Mouse (Mus musculus): ENCODE data around the gene Lrfn2. TPM values are rescaled to one million over a fixed set of nuclear protein-coding genes. Genes with fewer than 3 reads are reported as not detected.
A peak's percentile ranks its signal among the peaks of the same experiment; 100 is the strongest.

Lrfn2 gene
- total RNA-seq, 2 experiments from 2014 or later = not detected

DNA sequence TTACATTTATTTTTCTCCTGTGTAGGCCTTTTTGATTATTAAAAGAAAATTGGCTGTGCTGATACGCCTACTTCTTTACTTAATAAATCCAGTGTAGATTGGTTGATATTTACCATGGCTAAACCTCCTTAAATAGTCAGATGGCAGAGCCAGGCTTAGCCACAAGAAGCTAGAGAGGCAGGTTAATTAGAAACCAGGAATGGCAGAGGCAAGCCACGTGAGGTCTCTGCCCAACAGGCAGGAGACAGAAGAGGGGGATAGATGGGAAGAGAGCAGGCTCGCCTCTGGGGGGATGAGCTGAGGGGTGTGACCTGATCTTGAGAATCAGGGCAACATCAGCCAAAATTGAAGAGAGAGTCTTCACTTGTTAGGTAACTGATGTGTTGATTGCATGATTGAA, 30.5 kb downstream of the Lrfn2 start:
- ATAC-seq (replicated peaks; ENCODE audit: poor library complexity, severe bottlenecking) = no peak

DNA sequence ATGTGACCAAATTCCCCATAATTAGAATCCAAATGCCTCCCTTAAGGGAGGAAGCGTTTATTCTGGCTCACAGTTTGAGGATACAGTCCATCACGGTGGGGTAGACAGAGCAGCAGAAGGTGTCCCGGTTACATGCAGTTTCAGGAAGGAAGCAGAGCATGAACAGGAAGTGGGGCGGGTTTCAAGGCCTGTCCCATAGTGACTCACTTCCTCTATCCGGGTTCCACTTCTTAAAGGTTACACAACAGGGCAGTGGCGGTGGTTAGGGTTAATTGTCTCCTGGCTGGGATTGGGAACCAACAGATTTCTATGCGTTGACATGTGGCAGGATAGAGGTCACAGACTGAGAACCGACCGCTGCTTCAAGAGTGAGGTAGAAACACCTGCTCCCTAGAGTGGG, 31.6 kb downstream of the Lrfn2 start:
- peak; percentile 95 for ATAC-seq (replicated peaks; ENCODE audit: poor library complexity, severe bottlenecking)

DNA sequence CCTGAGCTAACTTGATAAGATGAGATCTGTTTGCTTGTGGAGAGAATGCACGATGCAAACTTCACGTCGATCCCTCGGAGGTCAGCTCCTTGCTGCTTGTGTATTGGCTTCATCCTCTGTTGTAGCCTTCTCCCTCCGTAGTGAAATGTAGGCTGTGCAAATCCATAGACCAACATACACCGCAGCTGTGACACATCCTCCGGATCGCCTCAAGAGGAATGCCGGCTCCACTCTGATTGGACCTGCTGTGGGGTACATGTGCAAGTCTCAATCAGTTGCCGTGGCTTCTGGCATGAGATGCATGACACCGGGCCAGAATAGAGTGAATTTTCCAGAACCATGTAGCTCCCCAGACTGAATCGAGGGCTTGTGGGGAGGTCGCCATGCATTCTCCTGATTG, 36.1 kb downstream of the Lrfn2 start:
- no peak for ATAC-seq (replicated peaks; ENCODE audit: poor library complexity, severe bottlenecking)

GRCm38 (mm10) chr17:48971296-48971695, 39.1 kb downstream of the Lrfn2 start:
- ATAC-seq (replicated peaks; ENCODE audit: poor library complexity, severe bottlenecking) = no peak

- no peak for ATAC-seq (replicated peaks; ENCODE audit: poor library complexity, severe bottlenecking)
These were observed 40.7 kb downstream of the Lrfn2 start for GRCm38 (mm10) chr17:48972866-48973265.

GRCm38 (mm10) chr17:48973394-48973793, 41.2 kb downstream of the Lrfn2 start:
- ATAC-seq (replicated peaks; ENCODE audit: poor library complexity, severe bottlenecking) = no peak

DNA sequence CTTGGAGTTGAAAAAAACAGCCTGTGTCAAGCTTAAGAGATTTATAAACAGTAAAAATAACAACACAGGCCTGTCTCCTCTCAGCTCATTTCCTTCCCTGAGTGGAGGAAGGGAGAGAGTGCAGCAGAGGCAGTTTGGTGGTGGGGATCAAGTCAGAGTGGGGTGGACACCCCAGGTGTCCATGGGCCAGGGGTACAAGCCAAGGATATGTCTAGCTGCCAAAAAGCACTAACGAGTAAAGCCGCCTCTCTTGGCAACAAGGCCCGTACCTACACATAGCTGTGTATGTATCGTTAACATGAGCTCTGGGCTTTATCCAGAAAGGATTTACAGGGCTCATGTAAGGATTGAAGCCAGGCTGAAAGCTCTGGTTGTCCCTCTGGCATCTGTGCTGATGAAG, 42.9 kb downstream of the Lrfn2 start:
- no peak for ATAC-seq (replicated peaks; ENCODE audit: poor library complexity, severe bottlenecking)

GRCm38 (mm10) chr17:48976611-48977022, 44.4 kb downstream of the Lrfn2 start:
- ATAC-seq (replicated peaks; ENCODE audit: poor library complexity, severe bottlenecking) = no peak

- no peak for ATAC-seq (replicated peaks; ENCODE audit: poor library complexity, severe bottlenecking)
These were observed 63.2 kb downstream of the Lrfn2 start for GRCm38 (mm10) chr17:48995256-48995993.

GRCm38 (mm10) chr17:48999463-49000227, 67.5 kb downstream of the Lrfn2 start:
- no peak for ATAC-seq (replicated peaks; ENCODE audit: poor library complexity, severe bottlenecking)

GRCm38 (mm10) chr17:49009384-49010073, 77.3 kb downstream of the Lrfn2 start:
- ATAC-seq (replicated peaks; ENCODE audit: poor library complexity, severe bottlenecking) = peak; percentile 88

DNA sequence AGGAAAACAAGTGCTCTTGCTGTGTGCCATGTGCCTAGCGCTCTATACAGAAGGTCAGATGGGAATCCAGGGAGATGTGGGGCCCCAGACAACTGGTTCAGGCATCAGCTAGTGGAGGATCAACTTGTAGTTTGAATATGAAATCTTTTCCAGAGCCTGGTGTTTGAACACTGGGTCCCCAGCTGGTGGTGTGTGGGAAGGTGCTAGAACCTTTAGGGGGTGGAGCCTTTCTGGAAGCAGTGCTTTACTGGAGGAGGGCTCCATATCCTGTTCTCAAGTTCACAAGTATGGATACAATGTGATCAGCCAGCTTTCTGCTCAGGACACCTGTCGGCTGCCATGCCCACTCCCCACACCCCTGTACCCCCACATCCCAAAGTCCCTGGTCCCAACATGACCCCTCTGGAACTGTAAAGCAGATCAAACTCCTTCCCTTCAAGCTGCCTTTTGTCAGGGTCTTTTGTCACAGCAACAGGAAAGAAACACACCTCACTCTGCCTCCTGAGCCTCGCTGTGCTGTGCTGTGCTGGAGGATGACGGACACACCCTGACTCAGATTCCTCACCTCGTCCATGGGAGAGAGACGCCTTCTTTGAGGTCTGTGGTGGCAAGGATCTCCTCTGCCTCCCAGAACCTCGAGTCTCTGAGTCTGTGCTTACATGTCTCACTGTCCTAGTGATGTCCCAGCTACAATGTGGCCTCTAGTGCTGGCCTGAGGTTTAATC, 81.9 kb downstream of the Lrfn2 start:
- ATAC-seq (replicated peaks; ENCODE audit: poor library complexity, severe bottlenecking) = no peak

GRCm38 (mm10) chr17:49015368-49015767, 83.2 kb downstream of the Lrfn2 start:
- no peak for ATAC-seq (replicated peaks; ENCODE audit: poor library complexity, severe bottlenecking)

DNA sequence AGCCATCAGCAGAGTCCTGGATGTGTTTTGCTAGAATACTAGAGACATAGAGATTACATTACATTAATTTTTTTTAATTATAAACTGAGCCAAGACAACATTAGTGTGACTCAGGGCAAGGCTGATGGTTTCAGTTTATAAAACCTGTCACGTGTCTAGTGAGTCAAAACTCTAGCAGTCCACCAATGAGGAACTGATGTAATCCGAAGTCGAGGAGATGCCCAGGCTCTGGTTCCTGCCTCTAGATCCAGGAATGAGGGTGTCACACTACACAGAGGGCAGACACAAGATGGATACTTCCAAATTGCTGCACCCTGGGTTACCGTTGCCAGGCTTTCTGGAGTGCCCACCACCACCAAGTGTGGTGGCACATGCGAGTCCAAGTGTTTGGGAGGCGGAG, 84.0 kb downstream of the Lrfn2 start:
- peak; percentile 61 for ATAC-seq (replicated peaks; ENCODE audit: poor library complexity, severe bottlenecking)

- peak; percentile 29 for ATAC-seq (replicated peaks; ENCODE audit: poor library complexity, severe bottlenecking)
These were observed 85.5 kb downstream of the Lrfn2 start for GRCm38 (mm10) chr17:49017438-49018415.

GRCm38 (mm10) chr17:49018774-49019488, 86.8 kb downstream of the Lrfn2 start:
- ATAC-seq (replicated peaks; ENCODE audit: poor library complexity, severe bottlenecking) = peak; percentile 69

GRCm38 (mm10) chr17:49029556-49030268, 97.5 kb downstream of the Lrfn2 start:
- ATAC-seq (replicated peaks; ENCODE audit: poor library complexity, severe bottlenecking) = peak; percentile 94

DNA sequence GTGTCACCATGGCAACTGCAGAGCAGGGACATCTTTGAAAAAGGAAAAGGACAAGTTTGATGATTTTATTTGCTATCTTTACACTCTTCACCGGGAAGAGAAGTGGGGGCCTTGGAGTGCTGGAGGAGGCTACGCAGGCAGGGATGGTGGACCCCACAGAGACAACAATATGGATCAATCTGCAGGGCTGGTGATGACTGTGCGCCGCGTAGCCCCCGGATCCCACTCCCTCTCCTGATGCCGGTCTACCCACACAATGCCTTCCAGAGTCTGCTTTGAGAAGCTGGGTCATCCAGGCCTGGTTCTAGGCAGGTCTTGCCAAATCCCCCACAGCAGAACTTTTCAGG, 98.1 kb downstream of the Lrfn2 start:
- no peak for ATAC-seq (replicated peaks; ENCODE audit: poor library complexity, severe bottlenecking)

All from granulocyte monocyte progenitor cell, adult 5-6 weeks (primary cell).